Mouse (Mus musculus) cerebellum, adult (tissue): Measurements from ENCODE around the gene Necap2.

ENCODE experiments used
- ATAC-seq: cut with Nextera tagmentation; 2 replicates; pipeline ENCODE4 v1.9.2; 2017; ENCODE audit warnings: mild to moderate bottlenecking, moderate library complexity, mixed read lengths; ENCODE audit not compliant: insufficient number of reproducible peaks, low FRiP score, low TSS enrichment

Gene Necap2

DNA sequence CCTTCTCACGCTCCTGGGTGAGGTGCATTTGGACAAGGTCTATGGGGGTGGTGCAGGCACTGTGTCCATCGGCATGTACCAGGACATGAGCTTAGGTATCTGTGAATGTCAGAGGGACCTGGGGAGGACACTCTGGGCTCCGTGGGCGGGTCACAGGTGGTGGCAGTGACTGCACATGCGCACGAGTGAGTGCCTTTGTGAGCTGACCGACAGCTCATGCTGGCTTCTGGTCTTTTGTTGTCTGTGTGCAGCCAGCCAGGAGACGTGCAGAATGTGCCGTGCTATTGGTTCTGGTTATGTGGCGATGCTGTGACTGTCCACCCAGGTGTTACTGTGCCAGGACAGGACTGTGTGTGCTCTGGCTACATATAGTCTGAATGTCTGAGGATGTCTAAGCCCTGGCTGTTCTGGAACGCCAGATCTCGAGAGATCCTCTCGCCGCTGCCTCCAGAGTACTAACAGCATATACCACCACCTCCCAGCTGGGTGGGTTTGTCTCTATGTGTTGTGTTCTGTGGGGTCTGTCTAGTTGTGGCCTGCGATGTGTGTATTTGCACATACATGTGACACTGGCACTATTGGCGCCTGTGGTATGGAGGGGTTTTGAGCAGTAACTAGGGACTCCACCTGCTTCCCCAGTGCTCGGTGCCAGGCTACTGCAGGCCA lies 29.2 kb downstream of the Necap2 start:
- ATAC-seq, result no peak

- no peak for ATAC-seq
These were observed 33.3 kb downstream of the Necap2 start for GRCm38 (mm10) chr4:141044816-141045215.

GRCm38 (mm10) chr4:141041117-141041516 lies 37.0 kb downstream of the Necap2 start:
- no peak for ATAC-seq

DNA sequence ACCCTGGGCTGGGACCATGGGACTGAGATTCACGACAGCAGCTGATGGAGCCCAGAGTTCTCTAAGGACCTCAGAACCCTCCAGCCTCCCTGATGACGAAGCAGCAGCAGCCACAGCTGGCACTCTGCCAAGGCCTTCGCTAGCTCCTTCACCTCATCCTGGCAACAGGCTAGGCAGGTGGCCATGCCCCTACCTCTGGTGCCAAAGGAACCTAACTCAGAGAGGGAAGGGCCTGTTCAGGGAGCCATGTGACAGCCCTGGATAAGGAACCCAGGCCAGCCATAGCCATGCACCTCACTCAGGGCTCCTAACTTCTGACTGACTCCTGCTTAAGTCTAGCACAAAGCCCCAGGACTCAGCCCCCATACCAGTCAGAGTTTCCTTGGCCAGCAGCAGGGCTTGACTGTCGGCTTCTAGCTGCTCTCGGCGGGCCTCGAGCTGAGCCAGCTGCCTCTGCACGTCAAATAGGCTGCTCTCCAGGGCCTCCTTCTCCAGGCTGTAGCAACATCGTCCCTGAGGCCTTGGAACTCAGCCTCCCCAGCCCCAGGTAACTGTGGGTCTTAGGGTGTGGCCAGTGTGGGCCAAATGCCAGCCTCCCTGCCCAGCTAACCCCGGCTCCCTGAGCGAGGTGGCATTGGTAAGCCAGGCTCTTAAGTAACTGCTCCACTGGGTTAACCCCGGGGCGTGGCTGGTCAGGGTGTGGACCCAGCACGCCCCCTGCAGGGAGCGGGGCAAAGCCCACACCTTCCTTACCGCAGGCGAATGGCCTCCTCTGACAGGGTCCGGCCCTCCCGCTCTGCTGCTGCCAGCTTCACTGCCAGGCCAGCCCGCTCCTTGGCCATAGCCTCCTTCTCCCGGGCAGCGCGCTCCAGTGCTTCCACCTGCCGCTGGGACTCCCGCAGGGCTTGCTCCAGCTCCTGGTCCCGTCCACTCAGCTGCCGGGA lies 44.3 kb downstream of the Necap2 start:
- 0 out of 2 replicates have a peak, but pooled peaks have one; percentile 8 for ATAC-seq

- ATAC-seq, result peak; percentile 54; the same call in 1 of the 2 replicates
These were observed 46.4 kb downstream of the Necap2 start for GRCm38 (mm10) chr4:141031733-141032132.

GRCm38 (mm10) chr4:141030541-141031206 lies 47.5 kb downstream of the Necap2 start:
- ATAC-seq, result no peak

GRCm38 (mm10) chr4:141024992-141025391 lies 53.2 kb downstream of the Necap2 start:
- no peak for ATAC-seq

GRCm38 (mm10) chr4:141024052-141024451 lies 54.1 kb downstream of the Necap2 start:
- no peak for ATAC-seq

- ATAC-seq, result peak; percentile 39; the same call in 1 of the 2 replicates
These were observed 56.6 kb downstream of the Necap2 start for GRCm38 (mm10) chr4:141021614-141021929.

GRCm38 (mm10) chr4:141020811-141021613 lies 57.1 kb downstream of the Necap2 start:
- no peak for ATAC-seq

GRCm38 (mm10) chr4:141020220-141020619 lies 57.9 kb downstream of the Necap2 start:
- no peak for ATAC-seq

- no peak for ATAC-seq
These were observed 60.3 kb downstream of the Necap2 start for GRCm38 (mm10) chr4:141017657-141018436.
